Mouse (Mus musculus): Measurements from ENCODE around the gene Fxyd3. TPM values are rescaled to one million over a fixed set of nuclear protein-coding genes. Genes with fewer than 3 reads are reported as not detected.

Gene Fxyd3
- total and polyA plus RNA-seq, 2 experiments from 2014 or later = 1.5 TPM; not detected in 1

DNA sequence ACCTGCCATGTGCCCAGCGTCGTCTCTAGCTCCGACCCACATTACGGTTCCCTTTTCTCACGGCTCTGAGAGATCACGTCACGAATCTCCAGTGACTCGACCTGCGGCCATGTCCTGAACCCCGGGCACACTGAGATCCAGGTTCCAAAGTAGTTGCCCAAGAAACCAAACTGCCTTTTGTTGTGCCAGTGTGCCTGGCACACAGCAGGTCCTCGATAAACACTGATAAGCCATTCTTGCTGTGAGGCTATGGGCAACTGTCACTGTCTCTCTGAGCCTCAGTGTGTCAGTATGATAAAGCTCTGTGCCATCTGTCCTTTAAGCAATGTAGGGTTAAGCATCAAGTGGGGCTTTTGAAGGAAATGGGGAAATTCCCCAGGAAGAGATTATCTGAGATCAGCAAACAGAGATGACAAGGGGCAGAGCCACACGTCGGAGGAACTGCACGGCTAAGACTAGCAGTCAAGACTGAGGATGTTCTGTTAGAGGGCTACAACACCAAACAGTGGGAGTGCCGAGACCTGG, 34.4 kb upstream of the Fxyd3 start:
- Histone ChIP-seq H3K9ac (replicated peaks; ENCODE audit: low read length) (no peak overlapping the region), H3K4me3 (ENCODE audit: low read length) (no peak overlapping the region), H3K4me1 (ENCODE audit: insufficient read depth, low read length) (no peaks in the 10 kb centered on the region), H3K27ac (no peak overlapping the region), H3K9me3 (ENCODE audit: low read length) (no peaks in the 10 kb centered on the region), H3K27me3 (ENCODE audit: insufficient read depth, low read length) (no peaks in the 10 kb centered on the region), H3K4me2 (ENCODE audit: low read depth, low read length) (no peak overlapping the region), H3K36me3 (ENCODE audit: insufficient read depth, low read length) (no peaks in the 10 kb centered on the region)
- no peak for TF ChIP-seq CTCF (IDR thresholded peaks at IDR 0.05; ENCODE audit: low read depth)
- DNase-seq (ENCODE audit: low spot score) (no peak), ATAC-seq (no peak)
- 86% methylated on average over 15 of the region's 15 CpGs for WGBS

DNA sequence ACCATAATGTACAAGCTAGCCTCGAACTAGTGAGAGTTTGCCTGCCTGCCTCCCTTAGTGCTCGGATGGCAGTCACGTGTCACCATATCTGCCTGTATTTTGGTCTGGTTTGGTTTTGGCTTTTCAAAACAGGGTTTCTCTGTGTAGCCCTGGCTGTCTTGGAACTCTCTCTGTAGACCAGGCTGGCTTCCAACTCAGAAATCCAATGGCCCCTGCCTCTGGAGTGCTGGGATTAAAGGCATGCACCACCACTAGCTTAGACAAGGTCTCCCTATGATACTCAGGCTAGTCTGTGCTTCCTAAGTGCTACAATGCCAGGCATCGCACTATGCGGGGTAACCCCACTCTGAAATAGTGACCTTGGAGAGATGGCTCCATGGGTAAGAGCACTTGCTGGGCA, 33.3 kb upstream of the Fxyd3 start:
- H3K27me3 ChIP-seq (ENCODE audit: insufficient read depth, low read length) = no peaks in the 10 kb centered on the region
- H3K9ac ChIP-seq (replicated peaks; ENCODE audit: low read length) = no peak overlapping the region
- WGBS = 86% methylated on average over 5 of the region's 5 CpGs
- no peaks in the 10 kb centered on the region for H3K9me3 ChIP-seq (ENCODE audit: low read length)
- no peaks in the 10 kb centered on the region for H3K4me1 ChIP-seq (ENCODE audit: insufficient read depth, low read length)
- no peak overlapping the region for H3K4me2 ChIP-seq (ENCODE audit: low read depth, low read length)
- DNase-seq (ENCODE audit: low spot score) = no peak
- no peak for TF ChIP-seq CTCF (IDR thresholded peaks at IDR 0.05; ENCODE audit: low read depth)
- no peak overlapping the region for H3K4me3 ChIP-seq (ENCODE audit: low read length)
- H3K36me3 ChIP-seq (ENCODE audit: insufficient read depth, low read length) = no peaks in the 10 kb centered on the region
- no peak for ATAC-seq
- H3K27ac ChIP-seq = no peak overlapping the region

DNA sequence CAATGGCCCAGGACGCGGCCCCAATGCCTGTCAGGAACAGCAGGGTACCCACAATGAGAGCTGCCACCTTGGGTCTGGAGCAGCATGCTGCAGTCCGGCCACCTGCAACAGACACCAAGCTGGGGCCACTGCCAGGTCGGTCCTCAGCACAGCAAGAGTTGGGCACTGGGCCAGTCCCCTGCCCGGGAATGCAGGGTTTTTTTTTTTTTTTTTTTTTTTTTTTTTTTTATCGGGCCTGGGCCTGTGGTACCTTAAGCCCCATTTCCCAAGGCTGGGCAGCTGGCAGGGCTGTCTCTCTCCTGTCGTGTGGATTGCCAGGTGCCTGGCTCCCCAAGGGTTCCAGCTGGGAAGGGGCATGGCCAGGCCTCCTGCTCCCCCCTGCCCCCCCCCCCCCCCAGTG, 32.6 kb upstream of the Fxyd3 start:
- no peak overlapping the region for H3K4me3 ChIP-seq (ENCODE audit: low read length)
- TF ChIP-seq CTCF (IDR thresholded peaks at IDR 0.05; ENCODE audit: low read depth) = no peak
- H3K36me3 ChIP-seq (ENCODE audit: insufficient read depth, low read length) = no peaks in the 10 kb centered on the region
- DNase-seq (ENCODE audit: low spot score) = no peak
- no peak overlapping the region for H3K4me2 ChIP-seq (ENCODE audit: low read depth, low read length)
- 33% methylated on average over 6 of the region's 7 CpGs for WGBS
- ATAC-seq = no peak
- no peak overlapping the region for H3K27ac ChIP-seq
- no peak overlapping the region for H3K9ac ChIP-seq (replicated peaks; ENCODE audit: low read length)
- H3K9me3 ChIP-seq (ENCODE audit: low read length) = no peaks in the 10 kb centered on the region
- H3K27me3 ChIP-seq (ENCODE audit: insufficient read depth, low read length) = no peaks in the 10 kb centered on the region
- H3K4me1 ChIP-seq (ENCODE audit: insufficient read depth, low read length) = no peaks in the 10 kb centered on the region

DNA sequence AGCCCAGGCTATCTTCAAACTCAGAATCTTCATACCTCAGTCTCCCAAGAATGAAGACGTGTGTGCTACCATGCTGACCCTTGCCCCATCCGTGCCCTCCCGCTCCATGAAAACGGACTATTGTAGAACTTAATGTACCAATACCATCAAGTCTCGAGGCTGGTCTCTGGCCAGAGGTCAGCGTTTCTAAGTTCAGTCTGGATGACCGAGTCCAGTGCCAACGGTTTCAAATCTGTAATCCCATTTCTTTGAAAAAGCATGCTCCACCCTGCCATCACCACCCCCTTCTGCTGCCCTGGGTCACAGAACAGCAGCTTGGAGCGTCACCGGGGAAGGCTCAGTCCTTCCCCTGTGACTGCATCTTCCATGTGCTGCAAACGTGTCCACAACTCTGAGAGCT, 31.3 kb upstream of the Fxyd3 start:
- Histone ChIP-seq H3K27ac (no peak overlapping the region), H3K4me2 (ENCODE audit: low read depth, low read length) (no peak overlapping the region), H3K36me3 (ENCODE audit: insufficient read depth, low read length) (no peaks in the 10 kb centered on the region), H3K4me3 (ENCODE audit: low read length) (no peak overlapping the region), H3K27me3 (ENCODE audit: insufficient read depth, low read length) (no peaks in the 10 kb centered on the region), H3K9ac (replicated peaks; ENCODE audit: low read length) (no peak overlapping the region), H3K4me1 (ENCODE audit: insufficient read depth, low read length) (no peaks in the 10 kb centered on the region), H3K9me3 (ENCODE audit: low read length) (no peaks in the 10 kb centered on the region)
- ATAC-seq (no peak), DNase-seq (ENCODE audit: low spot score) (no peak)
- TF ChIP-seq CTCF (IDR thresholded peaks at IDR 0.05; ENCODE audit: low read depth) = no peak
- 90% methylated on average over 11 of the region's 11 CpGs for WGBS

DNA sequence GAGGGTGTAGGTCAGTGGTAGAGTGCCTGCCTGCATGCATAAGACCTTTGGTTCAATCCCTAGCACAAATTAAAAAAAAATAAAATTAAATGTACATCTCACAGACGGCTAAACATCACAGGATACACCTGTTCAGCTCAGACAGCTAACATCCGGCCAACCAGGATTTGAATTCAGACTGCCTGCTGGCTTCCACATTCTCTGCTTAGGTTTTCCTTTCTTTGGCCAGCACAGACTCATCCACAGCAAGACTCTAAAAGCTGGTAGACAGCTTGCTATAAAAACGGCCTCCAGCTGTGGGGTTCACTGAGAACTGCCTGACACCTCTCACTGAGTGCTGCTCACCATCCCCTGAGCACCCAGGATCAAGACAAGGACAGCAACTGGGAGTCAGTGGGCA, 29.7 kb upstream of the Fxyd3 start:
- Histone ChIP-seq H3K9ac (replicated peaks; ENCODE audit: low read length) (no peak overlapping the region), H3K4me1 (ENCODE audit: insufficient read depth, low read length) (no peaks in the 10 kb centered on the region), H3K27ac (no peak overlapping the region), H3K36me3 (ENCODE audit: insufficient read depth, low read length) (no peaks in the 10 kb centered on the region), H3K27me3 (ENCODE audit: insufficient read depth, low read length) (no peaks in the 10 kb centered on the region), H3K9me3 (ENCODE audit: low read length) (no peaks in the 10 kb centered on the region), H3K4me2 (ENCODE audit: low read depth, low read length) (no peak overlapping the region), H3K4me3 (ENCODE audit: low read length) (no peak overlapping the region)
- no peak for DNase-seq (ENCODE audit: low spot score)
- 51% methylated on average over 3 of the region's 3 CpGs for whole genome bisulfite sequencing
- ATAC-seq = no peak
- no peak for TF ChIP-seq CTCF (IDR thresholded peaks at IDR 0.05; ENCODE audit: low read depth)

DNA sequence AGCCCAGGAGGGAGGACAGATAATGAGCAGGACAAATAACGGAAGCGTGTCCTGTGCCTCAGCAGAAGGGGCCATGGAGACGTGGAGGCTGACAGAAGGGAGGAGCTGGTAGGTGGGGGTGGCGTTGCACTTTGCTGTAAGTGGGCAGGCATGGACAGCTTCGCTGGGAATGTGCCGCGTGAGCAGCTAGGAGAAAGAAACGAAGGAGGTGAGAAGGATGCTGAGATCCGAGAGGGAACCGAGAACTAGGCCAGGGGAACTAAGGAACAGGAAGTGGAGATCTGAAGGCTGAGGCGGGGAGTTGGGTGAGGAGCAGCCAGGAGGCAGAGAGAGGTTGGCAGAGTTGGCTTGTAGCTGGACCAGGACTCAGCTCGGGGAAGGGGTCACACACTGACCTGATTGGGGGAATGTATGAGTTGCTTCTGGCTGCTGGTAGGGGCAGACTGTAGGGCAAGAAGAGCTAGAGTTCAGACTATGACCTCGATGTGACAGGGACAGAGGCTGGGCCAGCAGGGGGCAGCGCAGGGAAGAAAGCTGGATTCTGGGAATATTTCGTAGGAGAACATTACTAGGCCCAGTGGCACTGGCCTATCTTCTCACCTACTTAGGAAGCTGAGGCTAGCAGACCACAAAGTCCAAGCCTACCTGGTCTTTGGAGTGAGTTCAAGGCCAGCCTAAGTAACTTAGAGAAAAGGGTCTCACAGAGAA, 28.7 kb upstream of the Fxyd3 start:
- TF ChIP-seq CTCF (IDR thresholded peaks at IDR 0.05; ENCODE audit: low read depth) = peak; percentile 59
- H3K4me2 ChIP-seq (ENCODE audit: low read depth, low read length) = no peak overlapping the region
- H3K4me3 ChIP-seq (ENCODE audit: low read length) = no peak overlapping the region
- DNase-seq (ENCODE audit: low spot score) (no peak), ATAC-seq (no peak)
- no peak overlapping the region for H3K9ac ChIP-seq (replicated peaks; ENCODE audit: low read length)
- no peaks in the 10 kb centered on the region for H3K27me3 ChIP-seq (ENCODE audit: insufficient read depth, low read length)
- WGBS = 65% methylated on average over 15 of the region's 15 CpGs
- H3K9me3 ChIP-seq (ENCODE audit: low read length) = no peaks in the 10 kb centered on the region
- H3K27ac ChIP-seq = no peak overlapping the region
- H3K36me3 ChIP-seq (ENCODE audit: insufficient read depth, low read length) = no peaks in the 10 kb centered on the region
- no peaks in the 10 kb centered on the region for H3K4me1 ChIP-seq (ENCODE audit: insufficient read depth, low read length)

DNA sequence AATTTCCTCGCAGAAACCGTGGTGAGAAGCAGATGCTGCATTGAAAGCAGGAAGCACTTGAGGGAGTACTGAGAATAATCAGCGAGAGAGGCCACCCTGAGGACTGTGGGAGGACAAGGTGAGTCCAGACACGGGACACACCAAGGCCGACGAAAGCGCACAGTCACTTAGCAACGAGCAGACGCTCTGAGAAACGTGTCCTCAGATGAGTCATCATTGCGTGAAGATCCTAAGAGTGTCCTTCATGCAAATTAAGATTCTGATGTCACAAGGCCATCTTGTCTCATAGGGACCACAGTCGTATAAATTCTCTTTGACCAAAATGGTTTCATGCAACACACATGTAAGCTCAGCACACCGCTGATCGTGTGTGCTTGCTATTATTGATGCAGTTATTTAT, 24.3 kb upstream of the Fxyd3 start:
- WGBS = 77% methylated on average over 14 of the region's 14 CpGs
- Histone ChIP-seq H3K36me3 (ENCODE audit: insufficient read depth, low read length) (no peaks in the 10 kb centered on the region), H3K4me2 (ENCODE audit: low read depth, low read length) (no peak overlapping the region), H3K9me3 (ENCODE audit: low read length) (no peaks in the 10 kb centered on the region), H3K4me1 (ENCODE audit: insufficient read depth, low read length) (no peaks in the 10 kb centered on the region), H3K27ac (no peak overlapping the region), H3K27me3 (ENCODE audit: insufficient read depth, low read length) (no peaks in the 10 kb centered on the region), H3K9ac (replicated peaks; ENCODE audit: low read length) (no peak overlapping the region), H3K4me3 (ENCODE audit: low read length) (no peak overlapping the region)
- DNase-seq (ENCODE audit: low spot score) (no peak), ATAC-seq (no peak)
- TF ChIP-seq CTCF (IDR thresholded peaks at IDR 0.05; ENCODE audit: low read depth) = no peak

Measured in hindbrain, postnatal 0 days (tissue).